Comparison of ENCODE assay signal across 25 mouse cellular contexts in the genomic region with DNA sequence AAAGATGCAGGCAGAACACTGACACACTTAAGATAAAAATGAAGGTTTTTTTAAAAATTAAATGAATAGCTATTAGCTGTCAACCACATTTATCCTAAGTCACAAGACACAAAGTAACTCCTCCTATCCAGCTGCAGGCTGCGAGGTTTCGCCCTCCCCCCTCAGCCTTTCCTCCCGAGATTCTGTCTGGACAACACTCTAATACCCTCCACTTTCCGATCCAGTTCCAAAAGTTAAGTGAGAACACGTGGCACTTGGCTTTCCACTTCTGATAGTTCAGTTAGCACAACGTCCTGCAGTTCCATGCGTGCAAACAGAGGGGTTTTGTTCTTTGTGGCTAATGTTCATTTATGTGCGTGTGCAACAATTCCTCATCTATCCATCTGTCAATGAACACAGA.
DNase-seq lines count a peak whose midpoint lies in the region; ATAC-seq and TF ChIP-seq lines count a peak whose summit lies in the region.
"Had no signal": no experiment of that assay in that cellular context is flagged by ENCODE, and none has a peak within 500 bp of the region (broad histone marks: within the 10 kb centered on the region; RNA-seq: fewer than 3 reads in every experiment).

No protein-coding gene starts in this region.

- H3K4me1 ChIP-seq in embryonic facial prominence, embryonic 13.5 days: peaks cover 21% of the 10 kb centered on the region
- H3K4me1 ChIP-seq in embryonic facial prominence, embryonic 10.5 days: peaks cover 15% of the 10 kb centered on the region
- H3K4me1 ChIP-seq in lung, adult 2 months (ENCODE audit: control insufficient read depth, insufficient read depth, low read length): peaks cover 2% of the 10 kb centered on the region
- H3K4me1 ChIP-seq: forebrain, embryonic 15.5 days had no signal

- H3K27ac ChIP-seq in embryonic facial prominence, embryonic 13.5 days: peak overlapping the region; percentile 39; the same call in 1 of the 2 replicates
- H3K27ac ChIP-seq in embryonic facial prominence, embryonic 10.5 days (replicated peaks): no peak overlapping the region
- H3K27ac ChIP-seq: embryonic facial prominence, embryonic 12.5 days; forebrain, embryonic 15.5 days; heart, embryonic 15.5 days; hindbrain, embryonic 10.5 days; hindbrain, embryonic 14.5 days had no signal

- no peaks in the 10 kb centered on the region; the same call in 1 of the 2 replicates for H3K9me3 ChIP-seq in embryonic facial prominence, embryonic 13.5 days
- no peaks in the 10 kb centered on the region; the same call in 1 of the 2 replicates for H3K9me3 ChIP-seq in embryonic facial prominence, embryonic 10.5 days
- H3K9me3 ChIP-seq: embryonic facial prominence, embryonic 12.5 days; forebrain, embryonic 15.5 days; G1E; heart, embryonic 15.5 days; hindbrain, embryonic 10.5 days had no signal

- H3K4me3 ChIP-seq in embryonic facial prominence, embryonic 13.5 days: no peak overlapping the region
- no peak overlapping the region for H3K4me3 ChIP-seq in embryonic facial prominence, embryonic 10.5 days
- H3K4me3 ChIP-seq in lung, adult 2 months (replicated peaks; ENCODE audit: extremely low read depth, low read depth, low read length): no peak overlapping the region
- H3K4me3 ChIP-seq: embryonic facial prominence, embryonic 12.5 days; forebrain, embryonic 15.5 days; heart, embryonic 15.5 days; hindbrain, embryonic 10.5 days had no signal

- WGBS in embryonic facial prominence, embryonic 13.5 days: 46% methylated on average over 8 of the region's 8 CpGs
- 70% methylated on average over 8 of the region's 8 CpGs for WGBS in embryonic facial prominence, embryonic 10.5 days
- 64% methylated on average over 8 of the region's 8 CpGs for WGBS in lung, adult 2 months

- ATAC-seq in embryonic facial prominence, embryonic 13.5 days (ENCODE audit: insufficient number of reproducible peaks, insufficient read depth, low FRiP score, low TSS enrichment, low read depth): no peak
- ATAC-seq: activated CD4-positive, CD25-positive, alpha-beta regulatory T cell, adult 4 months; CD4-positive, CD25-positive, alpha-beta regulatory T cell, adult 4 months; forebrain, embryonic 15.5 days had no signal

- no peak overlapping the region for H3K4me2 ChIP-seq in embryonic facial prominence, embryonic 13.5 days
- H3K4me2 ChIP-seq: embryonic facial prominence, embryonic 12.5 days; forebrain, embryonic 15.5 days; heart, embryonic 11.5 days; heart, embryonic 15.5 days; hindbrain, embryonic 14.5 days had no signal

- no peak for DNase-seq in embryonic facial prominence, embryonic 10.5 days (ENCODE audit: low spot score)
- peak; percentile 30 for DNase-seq in lung, adult 2 months
- peak; percentile 23 for DNase-seq in lung, postnatal 10 days
- DNase-seq in lung, postnatal 4 days: peak; percentile 25 to 54
- DNase-seq in cerebellum, adult 9-11 months: no peak
- no peak for DNase-seq in T-cell, adult 2 months (ENCODE audit: low spot score)
- DNase-seq in adrenal gland, postnatal 14 days: no peak
- DNase-seq: adrenal gland, postnatal 25 days; B cell, adult 2 months; cerebellum, adult 2 months; cerebellum, postnatal 14 days; embryo, embryonic 11 days; gastrocnemius, postnatal 36 days; heart, adult 11 months; heart, postnatal 14 days had no signal

- no peaks in the 10 kb centered on the region for H3K27me3 ChIP-seq in embryonic facial prominence, embryonic 13.5 days
- H3K27me3 ChIP-seq in embryonic facial prominence, embryonic 10.5 days (replicated peaks; ENCODE audit: low read depth, poor library complexity, severe bottlenecking): no peaks in the 10 kb centered on the region
- H3K27me3 ChIP-seq: embryonic facial prominence, embryonic 12.5 days; forebrain, embryonic 15.5 days; heart, embryonic 15.5 days had no signal

- peaks cover 51% of the 10 kb centered on the region for H3K36me3 ChIP-seq in embryonic facial prominence, embryonic 13.5 days
- H3K36me3 ChIP-seq in embryonic facial prominence, embryonic 10.5 days (replicated peaks): peaks cover 95% of the 10 kb centered on the region
- H3K36me3 ChIP-seq: G1E had no signal

- TF ChIP-seq CTCF in lung, adult 2 months (IDR thresholded peaks at IDR 0.05; ENCODE audit: insufficient read depth, low read length): no peak

- no peak for TF ChIP-seq POLR2A in lung, adult 2 months (IDR thresholded peaks at IDR 0.05; ENCODE audit: borderline replicate concordance, extremely low read depth, low read depth, low read length)

- H3K9ac ChIP-seq in embryonic facial prominence, embryonic 13.5 days: no peak overlapping the region
- H3K9ac ChIP-seq: embryonic facial prominence, embryonic 12.5 days; forebrain, embryonic 15.5 days; heart, embryonic 15.5 days; hindbrain, embryonic 14.5 days had no signal

Comparison
In these comparisons a context has a peak if more than half of its experiments do, and no peak if none do; other contexts are left out.
1. DNase-seq: peak in lung, adult 2 months (single experiment), lung, postnatal 10 days (single experiment) and lung, postnatal 4 days (2 of 2); none in embryonic facial prominence, embryonic 10.5 days (single experiment), cerebellum, adult 9-11 months (single experiment), T-cell, adult 2 months (single experiment) and adrenal gland, postnatal 14 days (single experiment).